Mouse (Mus musculus) heart, embryonic 13.5 days (tissue): ENCODE data around the gene Oxct1. TPM values are rescaled to one million over a fixed set of nuclear protein-coding genes. Genes with fewer than 3 reads are reported as not detected.

Experiments used
- ATAC-seq: fragments of 200-750 bp; cut with Nextera tagmentation; 2 replicates; pipeline ENCODE4 v1.8.0; 2017; ENCODE audit warnings: moderate TSS enrichment; ENCODE audit not compliant: insufficient number of reproducible peaks, low FRiP score, low TSS enrichment; ENCODE audit errors: extremely low read depth
- H3K27ac ChIP-seq: fragments of 300-500 bp; sonication (generic); replicated peaks from 2 replicates; pipeline ENCODE4 v1.5.1; 2015; ENCODE audit warnings: moderate library complexity, mild to moderate bottlenecking, inconsistent platforms
- H3K27me3 ChIP-seq: fragments of 300-500 bp; sonication (generic); replicated peaks from 2 replicates; pipeline ENCODE4 v1.6.1; 2015; ENCODE audit warnings: mild to moderate bottlenecking, inconsistent platforms
- H3K36me3 ChIP-seq: fragments of 300-500 bp; sonication (generic); 2 replicates; pipeline ENCODE4 v1.6.1; 2015; ENCODE audit warnings: mild to moderate bottlenecking, inconsistent platforms
- H3K4me1 ChIP-seq: fragments of 300-500 bp; sonication (generic); 2 replicates; pipeline ENCODE4 v1.6.1; 2015; ENCODE audit warnings: inconsistent platforms
- H3K4me2 ChIP-seq: fragments of 300-500 bp; sonication (generic); 2 replicates; pipeline ENCODE4 v1.6.1; 2015; ENCODE audit warnings: inconsistent platforms, mild to moderate bottlenecking, moderate library complexity
- H3K4me3 ChIP-seq: fragments of 300-500 bp; sonication (generic); 2 replicates; pipeline ENCODE4 v1.5.1; 2015; ENCODE audit warnings: moderate library complexity, mild to moderate bottlenecking, inconsistent platforms
- H3K9ac ChIP-seq: fragments of 300-500 bp; sonication (generic); 2 replicates; pipeline ENCODE4 v1.6.1; 2015; ENCODE audit warnings: inconsistent platforms, mild to moderate bottlenecking, moderate library complexity
- H3K9me3 ChIP-seq: fragments of 300-500 bp; sonication (generic); 2 replicates; pipeline ENCODE4 v1.6.1; 2016; ENCODE audit warnings: inconsistent platforms
- WGBS: fragments of 180-500 bp; shearing (Covaris S2); methylation state at CpG from one replicate; pipeline ENCODE4 v1.1.7; 2015; ENCODE audit warnings: mixed read lengths; 5-methylcytosine and 5-hydroxymethylcytosine counted together
- polyA plus RNA-seq: library from polyadenylated mRNA; unstranded; fragments of >200 nt; fragmentation: Nextera tagmentation; extraction: Ambion mirVana; gene quantifications from 2 replicates; pipeline ENCODE4 v1.2.1, GENCODE M21; 2015

Oxct1 gene
- polyA plus RNA-seq, 1 experiment from 2014 or later = 273 TPM

DNA sequence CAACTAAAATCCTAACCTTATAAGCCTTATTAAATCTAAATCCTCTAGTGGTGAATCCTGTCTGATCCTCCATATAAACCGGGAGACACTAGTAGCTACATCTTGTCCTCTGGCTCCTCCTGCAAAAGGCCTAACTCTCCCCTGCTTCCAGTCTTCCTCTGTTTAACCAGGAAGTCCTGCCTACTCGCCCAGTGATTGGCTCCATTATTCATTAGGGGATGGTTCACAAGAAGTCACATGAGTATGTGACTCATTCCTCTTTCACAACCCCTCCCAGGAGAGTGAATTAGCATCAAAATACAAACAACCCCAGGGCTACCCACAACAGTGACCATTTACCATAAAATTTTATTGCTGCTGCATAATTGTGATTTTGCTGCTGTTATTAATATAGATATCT, 27.0 kb upstream of the Oxct1 start:
- no peak overlapping the region for H3K9ac ChIP-seq
- H3K4me1 ChIP-seq = peaks cover 13% of the 10 kb centered on the region
- H3K27me3 ChIP-seq = no peaks in the 10 kb centered on the region
- no peak for ATAC-seq
- H3K36me3 ChIP-seq = no peaks in the 10 kb centered on the region
- 62% methylated on average over 2 of the region's 2 CpGs for WGBS
- no peaks in the 10 kb centered on the region for H3K9me3 ChIP-seq
- H3K4me3 ChIP-seq = no peak overlapping the region
- H3K27ac ChIP-seq = no peak overlapping the region
- no peak overlapping the region for H3K4me2 ChIP-seq

- peaks cover 6% of the 10 kb centered on the region for H3K4me1 ChIP-seq
- WGBS = 71% methylated on average over 2 of the region's 2 CpGs
- no peaks in the 10 kb centered on the region for H3K36me3 ChIP-seq
- no peak for ATAC-seq
- no peaks in the 10 kb centered on the region for H3K27me3 ChIP-seq
- no peak overlapping the region for H3K4me3 ChIP-seq
- no peak overlapping the region for H3K9ac ChIP-seq
- no peak overlapping the region for H3K27ac ChIP-seq
- peaks cover 7% of the 10 kb centered on the region for H3K9me3 ChIP-seq
- H3K4me2 ChIP-seq = no peak overlapping the region
These were observed 25.6 kb upstream of the Oxct1 start for GRCm38 (mm10) chr15:4000536-4000935.

DNA sequence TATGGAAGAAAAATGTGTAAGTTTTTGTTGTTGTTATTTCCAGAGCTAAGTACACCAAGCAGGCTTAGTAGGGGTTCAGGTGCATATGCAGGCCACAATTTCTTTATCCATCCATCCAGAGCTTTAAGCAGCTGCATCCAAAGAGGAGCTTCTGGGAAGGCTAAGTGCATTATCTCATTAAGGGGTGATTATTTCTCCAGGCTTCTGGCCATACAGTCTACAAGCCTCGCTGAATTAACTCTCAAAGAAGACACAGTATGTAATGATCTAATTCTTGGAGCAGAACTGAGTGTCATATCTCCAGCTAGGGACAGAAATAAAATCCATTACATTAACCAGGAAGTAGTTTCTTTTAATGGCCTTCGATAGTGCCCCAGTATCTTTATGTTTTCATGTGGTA, 12.3 kb upstream of the Oxct1 start:
- Histone ChIP-seq H3K27me3 (no peaks in the 10 kb centered on the region), H3K4me3 (no peak overlapping the region), H3K9me3 (no peaks in the 10 kb centered on the region), H3K27ac (no peak overlapping the region), H3K36me3 (no peaks in the 10 kb centered on the region), H3K9ac (no peak overlapping the region), H3K4me1 (no peaks in the 10 kb centered on the region), H3K4me2 (no peak overlapping the region)
- 60% methylated on average over 2 of the region's 2 CpGs for WGBS
- no peak for ATAC-seq

- Histone ChIP-seq H3K9ac (no peak overlapping the region), H3K27ac (no peak overlapping the region; the same call in 1 of the 2 replicates), H3K4me2 (no peak overlapping the region), H3K4me3 (no peak overlapping the region), H3K4me1 (peaks cover 16% of the 10 kb centered on the region), H3K36me3 (no peaks in the 10 kb centered on the region), H3K9me3 (no peaks in the 10 kb centered on the region), H3K27me3 (no peaks in the 10 kb centered on the region)
- ATAC-seq = no peak
- WGBS = 45% methylated on average over 4 of the region's 4 CpGs
These were observed 5.5 kb upstream of the Oxct1 start for GRCm38 (mm10) chr15:4020711-4021110.

DNA sequence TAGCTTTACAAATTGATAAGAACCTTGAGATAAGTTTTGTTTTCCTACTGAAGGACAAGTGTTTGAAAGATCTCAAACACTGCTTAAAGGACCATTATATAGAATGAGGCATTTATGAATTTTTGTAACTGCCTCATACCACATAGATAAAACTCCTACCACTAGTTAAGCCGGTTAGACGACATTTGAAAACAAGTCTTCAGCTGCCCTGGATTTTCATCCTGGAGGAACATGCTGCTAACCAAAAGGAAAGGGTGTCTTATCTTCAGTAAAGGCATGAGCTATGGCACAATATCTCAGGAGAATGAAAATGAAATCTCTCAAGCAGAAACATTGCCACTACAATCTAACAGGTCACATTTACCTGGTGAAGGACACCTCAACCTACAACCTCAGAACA, 2.4 kb upstream of the Oxct1 start:
- WGBS = 77% methylated on average over 2 of the region's 2 CpGs
- Histone ChIP-seq H3K4me1 (peaks cover 31% of the 10 kb centered on the region), H3K9ac (no peak overlapping the region), H3K4me2 (no peak overlapping the region), H3K36me3 (no peaks in the 10 kb centered on the region), H3K9me3 (no peaks in the 10 kb centered on the region), H3K27ac (no peak overlapping the region), H3K27me3 (no peaks in the 10 kb centered on the region), H3K4me3 (no peak overlapping the region)
- no peak for ATAC-seq

- Histone ChIP-seq H3K4me3 (no peak overlapping the region), H3K4me2 (peak overlapping the region; percentile 69; the same call in 1 of the 2 replicates), H3K4me1 (peaks cover 33% of the 10 kb centered on the region), H3K27me3 (no peaks in the 10 kb centered on the region), H3K36me3 (no peaks in the 10 kb centered on the region), H3K9ac (no peak overlapping the region), H3K27ac (peak overlapping the region; percentile 99; the same call in 1 of the 2 replicates), H3K9me3 (no peaks in the 10 kb centered on the region)
- no peak for ATAC-seq
- WGBS = 75% methylated on average over 13 of the region's 13 CpGs
These were observed 1.3 kb upstream of the Oxct1 start for GRCm38 (mm10) chr15:4024726-4025507.

- H3K36me3 ChIP-seq = no peaks in the 10 kb centered on the region
- no peaks in the 10 kb centered on the region for H3K9me3 ChIP-seq
- H3K4me1 ChIP-seq = peaks cover 33% of the 10 kb centered on the region
- 42% methylated on average over 11 of the region's 11 CpGs for WGBS
- H3K4me3 ChIP-seq = peak overlapping the region; percentile 90; the same call in 1 of the 2 replicates
- H3K9ac ChIP-seq = peak overlapping the region; percentile 94
- peak overlapping the region; percentile 69 for H3K4me2 ChIP-seq
- peak overlapping the region; percentile 99 for H3K27ac ChIP-seq
- no peaks in the 10 kb centered on the region for H3K27me3 ChIP-seq
- no peak for ATAC-seq
These were observed 677 bp upstream of the Oxct1 start for GRCm38 (mm10) chr15:4025508-4025904.

DNA sequence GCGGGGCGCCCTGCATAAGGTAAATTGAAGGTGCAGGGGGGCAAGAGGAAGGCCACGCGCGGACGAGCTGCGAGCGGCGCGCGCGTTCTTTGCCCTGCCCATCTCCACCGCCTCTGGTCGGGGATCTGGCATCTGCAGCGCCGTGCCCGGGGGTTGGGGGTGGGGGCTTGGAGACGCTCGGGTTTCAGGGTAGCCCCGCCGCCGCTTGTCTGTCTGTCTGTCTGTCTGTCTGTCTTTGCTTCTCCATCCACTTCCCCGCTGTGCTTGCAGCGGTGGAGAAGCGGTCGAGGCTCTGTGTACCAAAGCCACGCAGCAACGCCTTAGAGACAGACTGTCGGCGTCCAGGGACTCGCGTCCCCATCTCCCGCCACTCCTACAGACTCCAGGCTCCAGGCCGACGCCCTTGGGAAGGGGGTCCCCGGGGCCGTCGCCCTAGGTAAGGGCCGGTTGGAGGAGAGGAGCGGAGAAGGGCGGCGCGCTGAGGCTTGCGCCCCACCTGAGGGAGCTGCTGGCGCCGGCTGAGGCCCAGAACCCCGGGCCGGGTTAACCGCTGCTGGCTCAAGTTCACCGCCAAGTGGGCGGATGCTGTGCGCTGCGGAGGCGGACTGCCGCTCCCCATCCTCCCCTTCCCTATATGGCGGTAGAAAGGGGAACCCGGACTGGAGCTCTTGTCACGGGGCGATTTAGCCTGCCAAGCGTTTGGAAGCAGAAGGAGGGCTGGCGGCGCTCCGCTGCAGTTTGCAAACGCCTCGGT, 825 bp downstream of the Oxct1 start:
- Histone ChIP-seq H3K9ac (peak overlapping the region; percentile 94), H3K4me2 (peak overlapping the region; percentile 69), H3K4me3 (peak overlapping the region; percentile 90), H3K27ac (peak overlapping the region; percentile 99), H3K4me1 (peaks cover 40% of the 10 kb centered on the region), H3K9me3 (no peaks in the 10 kb centered on the region), H3K27me3 (no peaks in the 10 kb centered on the region), H3K36me3 (no peaks in the 10 kb centered on the region)
- WGBS = under 1% methylated on average over 64 of the region's 65 CpGs
- ATAC-seq = peak; percentile 60

DNA sequence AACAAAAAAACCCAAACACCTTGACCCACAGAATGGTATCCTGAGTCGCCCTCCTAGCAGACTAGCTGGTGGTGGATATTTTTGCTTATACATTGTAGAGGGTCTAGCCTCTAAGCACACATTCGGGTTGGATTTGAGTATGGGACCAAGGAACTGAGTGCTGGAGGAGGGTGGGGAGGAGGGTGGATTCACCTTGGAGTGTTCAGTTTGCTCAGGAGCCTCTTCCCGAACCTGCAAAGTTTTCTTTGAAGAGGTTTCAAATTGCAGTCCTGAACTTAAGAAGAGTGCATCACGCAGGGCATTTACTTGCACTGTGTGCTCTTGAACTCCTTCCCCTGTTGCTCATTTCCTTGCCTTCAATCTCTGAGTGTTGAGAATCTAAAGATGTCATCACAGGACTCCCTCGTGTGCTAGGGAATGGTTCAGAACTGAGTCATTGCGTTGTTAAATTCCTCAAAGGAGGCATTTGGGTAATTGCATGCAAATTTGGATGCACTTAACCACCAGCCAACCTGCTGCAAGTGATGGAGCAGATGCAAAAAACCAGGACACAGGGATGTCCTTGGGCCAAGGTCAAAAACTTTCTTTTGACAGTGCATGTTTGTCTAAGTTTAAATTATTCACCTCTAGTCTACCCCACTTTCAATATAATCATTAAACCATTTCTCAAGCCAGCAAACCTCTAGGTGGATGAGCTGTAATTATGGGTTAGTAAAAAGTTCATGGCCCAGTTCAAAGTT, 1.7 kb downstream of the Oxct1 start:
- no peaks in the 10 kb centered on the region for H3K9me3 ChIP-seq

DNA sequence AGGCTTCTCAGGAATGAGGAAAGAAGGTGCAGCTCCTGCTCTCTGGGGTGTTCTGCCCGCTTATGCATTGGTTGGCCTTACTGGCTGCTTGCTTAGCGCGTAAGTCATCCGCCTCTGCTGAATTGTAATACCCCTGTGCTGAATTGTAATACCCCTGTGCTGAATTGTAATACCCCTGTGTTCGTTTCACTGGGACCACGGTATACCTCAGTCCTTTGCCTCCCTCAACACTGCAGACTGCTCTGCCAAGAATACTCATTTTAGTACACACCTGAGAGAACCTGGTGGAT, 2.2 kb downstream of the Oxct1 start:
- Histone ChIP-seq H3K27ac (peak overlapping the region; percentile 99), H3K36me3 (no peaks in the 10 kb centered on the region), H3K4me3 (peak overlapping the region; percentile 90; the same call in 1 of the 2 replicates), H3K4me2 (peak overlapping the region; percentile 69), H3K9ac (peak overlapping the region; percentile 94), H3K9me3 (no peaks in the 10 kb centered on the region), H3K27me3 (no peaks in the 10 kb centered on the region), H3K4me1 (peaks cover 53% of the 10 kb centered on the region)
- ATAC-seq = no peak
- WGBS = 83% methylated on average over 6 of the region's 6 CpGs

More for the DNA sequence above, 1.7 kb downstream of the Oxct1 start:
- Histone ChIP-seq H3K27me3 (no peaks in the 10 kb centered on the region), H3K36me3 (no peaks in the 10 kb centered on the region), H3K9ac (peak overlapping the region; percentile 94), H3K27ac (peak overlapping the region; percentile 99), H3K4me1 (peaks cover 48% of the 10 kb centered on the region), H3K4me3 (peak overlapping the region; percentile 90), H3K4me2 (peak overlapping the region; percentile 69)
- no peak for ATAC-seq
- 7% methylated on average over 6 of the region's 6 CpGs for WGBS

- Histone ChIP-seq H3K4me3 (no peak overlapping the region), H3K27ac (no peak overlapping the region), H3K9me3 (no peaks in the 10 kb centered on the region), H3K36me3 (no peaks in the 10 kb centered on the region), H3K4me2 (no peak overlapping the region), H3K27me3 (no peaks in the 10 kb centered on the region), H3K4me1 (peaks cover 59% of the 10 kb centered on the region), H3K9ac (no peak overlapping the region)
- no peak for ATAC-seq
These were observed 2.8 kb downstream of the Oxct1 start for GRCm38 (mm10) chr15:4028960-4029359.
